Mouse (Mus musculus) cerebellum, postnatal 25 days (tissue): ENCODE data around the gene Kif16b.

Experiments used
- DNase-seq, 2 experiments: peaks; one replicate each; pipeline ENCODE4 v3.0.0; 2021; ENCODE audit warnings: mixed read lengths in 2 of 2

Kif16b gene

DNA sequence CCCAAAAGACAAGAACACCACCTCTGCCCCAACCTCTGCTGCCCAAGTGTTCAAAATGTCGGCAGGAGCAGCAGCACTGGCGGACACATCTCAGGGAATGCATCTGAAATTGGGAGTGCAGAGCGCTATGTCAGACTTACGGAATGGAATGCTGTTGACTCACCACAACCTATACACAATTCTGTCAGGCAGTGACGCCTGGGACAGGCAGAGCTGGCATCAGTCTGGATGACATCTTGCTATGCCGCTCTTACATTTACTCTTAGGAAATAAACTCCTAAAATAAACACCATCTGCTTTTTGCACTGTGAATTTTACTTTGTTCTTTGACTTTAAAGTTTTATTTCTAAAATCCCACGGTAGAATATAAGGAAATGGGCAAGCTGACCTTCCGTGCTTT is 31.3 kb downstream of the Kif16b start:
- no peak for DNase-seq

DNA sequence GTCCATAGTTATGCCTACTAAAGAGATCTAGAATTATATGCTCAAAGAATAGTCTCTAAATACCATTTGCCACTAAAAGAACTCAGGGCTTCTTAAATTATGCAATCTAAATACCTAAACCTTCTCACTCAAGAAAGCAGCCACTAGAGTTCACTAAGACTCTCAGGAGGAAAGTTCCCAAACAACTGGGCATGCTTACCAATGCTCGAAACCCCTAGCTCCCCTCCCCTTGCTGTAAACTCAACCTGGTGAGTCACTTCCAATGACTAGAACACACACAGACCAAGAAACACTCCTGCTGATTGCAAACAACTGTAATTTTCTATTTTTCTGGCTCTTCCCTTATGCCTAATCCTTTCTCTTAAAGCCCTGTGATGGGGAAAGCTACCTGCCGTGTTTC is 33.9 kb downstream of the Kif16b start:
- DNase-seq = no peak

DNA sequence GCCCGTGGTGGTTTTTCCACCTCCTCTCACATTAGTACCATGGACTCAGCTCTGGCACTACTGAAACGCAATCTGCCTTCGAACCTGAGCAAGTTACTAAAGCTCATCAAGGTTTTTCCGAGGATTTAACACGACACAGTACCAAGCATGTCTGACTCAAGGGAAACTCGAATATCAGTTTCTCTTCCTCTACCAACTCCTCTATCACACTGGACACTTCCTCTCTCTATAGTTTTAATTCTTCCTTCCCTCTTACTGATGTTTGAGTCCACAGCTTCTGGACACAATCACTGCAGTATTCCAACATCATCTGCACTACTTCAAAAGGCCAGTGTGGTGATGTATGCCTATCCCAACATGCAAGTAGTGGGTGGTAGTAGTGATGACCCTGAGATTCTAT is 40.3 kb downstream of the Kif16b start:
- DNase-seq = no peak

DNA sequence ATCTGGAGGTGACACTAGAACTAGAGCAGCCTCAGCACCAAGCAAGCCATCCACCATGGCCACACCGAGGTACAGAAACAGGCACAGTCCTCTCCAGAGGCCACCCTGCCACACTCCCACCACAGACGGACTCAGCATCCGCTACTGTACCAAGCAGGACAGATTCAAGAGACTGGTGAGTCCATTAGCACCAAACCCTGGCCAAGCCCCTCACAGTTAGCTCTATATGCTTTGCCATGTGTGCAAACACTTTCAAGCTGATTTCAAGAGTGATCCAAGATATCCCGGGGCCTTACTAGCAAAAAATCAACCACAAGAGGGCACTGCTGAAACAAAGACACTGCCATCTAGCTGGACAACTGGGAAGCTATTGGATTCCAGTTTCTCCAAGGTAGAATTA is 41.9 kb downstream of the Kif16b start:
- DNase-seq = peak; percentile 47 to 70

DNA sequence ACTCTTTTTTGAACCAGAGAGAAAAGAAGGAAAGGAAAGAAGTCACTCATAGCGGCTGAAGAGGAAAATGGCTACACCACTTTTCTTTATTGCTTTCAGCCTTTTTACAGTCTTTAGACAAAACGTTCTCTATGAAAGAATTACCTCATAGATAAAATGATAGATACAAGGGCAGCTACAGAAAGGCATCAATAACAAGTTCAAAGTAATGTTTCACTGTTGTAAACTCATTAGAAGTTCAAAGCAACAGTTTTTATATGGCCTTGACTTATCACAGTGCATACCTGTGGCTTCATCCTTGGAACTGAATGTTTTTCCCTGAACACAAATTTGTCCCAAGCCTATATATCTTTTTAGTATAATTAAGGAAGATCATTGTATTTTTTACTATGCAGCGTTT is 62.6 kb downstream of the Kif16b start:
- no peak for DNase-seq

DNA sequence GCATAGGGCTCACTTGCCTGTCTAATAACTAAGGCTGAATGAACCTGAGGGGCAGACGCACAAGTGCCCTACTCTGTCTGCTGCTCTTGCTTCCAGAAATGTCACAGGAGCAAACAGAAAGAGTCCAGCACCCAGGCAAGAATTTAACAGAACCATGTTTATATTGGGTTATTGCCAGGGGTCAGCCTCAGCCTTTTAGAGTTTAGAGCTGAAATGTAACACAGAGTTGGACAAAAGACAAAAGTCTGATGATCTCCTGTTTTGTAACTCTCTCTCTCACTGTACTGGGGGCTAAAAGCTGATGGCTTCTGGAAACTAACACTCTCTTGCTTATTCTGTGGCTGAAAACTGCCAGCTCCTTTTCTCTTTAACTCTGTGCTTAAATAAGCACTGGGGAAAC is 63.2 kb downstream of the Kif16b start:
- no peak for DNase-seq

DNA sequence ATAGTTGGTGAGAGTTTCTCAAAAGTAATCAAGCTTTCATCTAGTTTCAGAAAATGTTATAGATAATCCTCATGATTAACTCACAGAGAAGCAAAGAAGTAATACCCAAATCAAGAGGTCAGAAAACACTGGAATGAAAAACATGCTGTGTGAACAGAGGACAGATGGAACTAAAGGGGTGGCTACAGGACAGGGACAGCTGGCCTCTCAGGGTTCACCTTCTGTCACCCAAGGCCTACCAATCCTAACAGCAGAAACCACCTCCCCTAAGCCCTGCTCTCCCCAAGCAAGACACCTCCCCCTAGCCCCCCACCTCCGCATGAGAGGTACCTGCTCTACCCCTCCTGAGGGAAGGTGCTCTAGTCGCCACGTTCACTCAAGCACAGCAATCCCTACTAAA is 66.6 kb downstream of the Kif16b start:
- peak in 1 of 2 experiments; percentile 15 for DNase-seq

DNA sequence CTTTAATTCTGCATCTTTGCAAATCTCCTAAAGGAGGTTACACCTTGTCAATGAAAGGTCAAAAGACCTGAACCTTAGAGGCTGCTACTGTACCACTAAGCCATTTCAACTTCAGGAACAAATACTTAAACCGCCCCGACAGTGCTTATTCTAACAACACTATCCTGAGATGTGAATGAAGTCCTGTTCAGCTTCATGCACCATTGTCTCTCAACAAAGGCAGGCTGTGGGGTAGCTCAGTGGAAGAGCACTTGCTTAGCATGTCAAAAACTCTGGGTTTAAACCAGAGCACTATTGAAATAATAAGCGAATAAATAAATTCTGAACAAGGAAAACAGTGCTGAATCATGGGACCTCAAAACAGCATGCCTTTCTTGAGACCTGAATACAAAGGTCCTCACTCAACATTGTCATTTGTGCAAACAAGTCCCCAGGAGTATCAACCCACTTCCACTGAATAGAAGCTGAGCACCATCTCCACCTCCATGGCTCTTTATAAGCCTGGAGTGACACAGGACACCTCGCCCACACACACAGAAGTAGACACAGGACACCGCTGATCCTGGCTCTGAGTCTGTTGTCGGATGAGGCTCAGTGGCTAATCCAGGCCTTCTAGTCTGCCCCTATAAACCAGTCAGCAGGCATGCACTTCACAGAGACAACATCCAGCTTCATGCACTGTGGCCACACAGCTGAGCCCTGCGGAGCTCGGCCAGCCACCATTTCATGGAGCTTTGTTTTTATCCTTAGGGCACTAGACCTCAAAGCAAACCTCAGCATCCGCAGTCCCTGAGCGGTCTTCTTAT is 68.5 kb downstream of the Kif16b start:
- no peak for DNase-seq

DNA sequence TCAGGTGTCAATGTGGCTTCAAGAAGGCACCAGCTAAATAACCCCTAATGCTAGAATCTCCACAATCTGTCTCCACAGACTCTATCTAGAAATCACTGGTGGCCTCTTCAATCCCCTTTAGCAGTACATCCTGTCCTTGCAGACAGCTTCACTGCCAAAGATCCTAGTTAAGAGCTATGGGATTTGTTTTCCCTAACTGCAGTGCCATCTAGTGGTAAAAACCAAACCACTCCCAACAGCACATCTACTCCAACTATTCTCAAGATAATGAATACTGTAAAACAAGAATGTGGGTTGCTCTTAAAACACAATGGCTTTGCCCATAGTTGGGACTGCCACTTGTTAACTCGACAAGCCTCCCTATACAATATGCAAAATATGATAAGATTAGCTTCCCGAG is 88.3 kb downstream of the Kif16b start:
- peak; percentile 35 to 72 for DNase-seq

DNA sequence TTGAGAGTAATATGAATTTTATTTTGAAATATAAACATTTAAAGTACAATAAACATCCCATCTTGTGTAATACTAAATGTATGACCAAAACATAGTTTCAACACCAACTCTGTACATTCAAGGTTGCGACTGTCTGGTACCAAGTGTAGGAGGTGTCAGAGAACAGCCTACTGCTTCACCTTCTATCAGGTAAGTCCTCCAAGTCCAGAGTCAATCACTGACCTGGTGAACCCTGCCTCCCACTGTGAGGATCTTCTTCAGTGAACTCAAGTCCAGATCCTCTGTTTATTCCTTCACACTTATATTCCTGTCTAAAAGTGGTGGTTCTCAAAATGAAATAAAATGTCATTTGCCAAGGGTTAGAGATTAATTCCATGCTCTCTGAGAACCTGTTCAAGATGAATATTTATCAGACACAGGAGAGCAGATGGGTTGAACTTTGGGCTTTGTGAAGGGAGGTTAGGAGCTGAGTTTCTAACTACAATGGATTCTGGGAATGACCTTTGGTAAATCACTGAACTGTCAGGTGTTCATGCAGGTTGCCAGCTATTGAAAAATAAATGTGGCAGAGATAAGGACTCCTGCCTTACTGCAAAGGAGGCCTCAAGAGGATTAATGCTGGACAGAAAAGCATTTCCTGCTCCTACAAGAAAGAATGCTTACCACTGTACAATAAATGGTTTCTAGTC is 97.4 kb downstream of the Kif16b start:
- no peak for DNase-seq

DNA sequence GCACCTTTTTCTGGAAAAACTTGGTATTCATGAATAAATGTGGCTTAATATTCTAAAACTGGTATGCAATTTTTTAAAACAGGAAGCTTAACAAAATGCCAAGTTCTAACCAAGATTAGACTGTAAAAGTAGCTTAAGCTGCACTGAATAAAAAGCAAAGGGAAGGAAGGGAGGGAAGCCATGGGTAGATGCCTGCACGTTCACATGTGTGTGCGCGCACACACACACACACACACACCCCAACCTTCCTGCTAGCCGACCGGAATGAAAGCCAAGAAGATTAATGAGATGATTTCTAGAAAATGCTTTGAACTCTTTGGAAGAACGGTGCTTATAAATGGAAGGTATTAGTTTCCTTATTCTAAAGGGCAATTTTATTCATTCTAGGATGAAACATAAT is 104.0 kb downstream of the Kif16b start:
- no peak for DNase-seq

DNA sequence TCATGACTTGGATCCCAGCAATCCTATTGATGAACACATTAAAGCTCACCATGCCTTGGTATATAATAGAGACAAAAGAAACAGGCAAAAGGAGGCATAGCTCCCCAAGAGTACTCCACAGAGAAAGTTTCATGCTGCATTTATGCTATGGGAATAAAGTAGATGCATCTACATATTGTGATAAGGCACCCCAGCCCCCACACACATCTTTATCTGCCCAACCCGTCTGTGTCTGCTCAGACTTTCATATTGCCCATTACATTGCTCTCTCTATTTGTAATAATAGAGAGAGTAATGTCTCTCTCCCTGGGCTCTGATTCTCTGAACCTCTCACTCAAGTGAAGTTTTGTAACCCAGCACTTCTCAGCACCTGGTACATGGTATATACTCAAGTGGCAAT is 126.0 kb downstream of the Kif16b start:
- DNase-seq = no peak

DNA sequence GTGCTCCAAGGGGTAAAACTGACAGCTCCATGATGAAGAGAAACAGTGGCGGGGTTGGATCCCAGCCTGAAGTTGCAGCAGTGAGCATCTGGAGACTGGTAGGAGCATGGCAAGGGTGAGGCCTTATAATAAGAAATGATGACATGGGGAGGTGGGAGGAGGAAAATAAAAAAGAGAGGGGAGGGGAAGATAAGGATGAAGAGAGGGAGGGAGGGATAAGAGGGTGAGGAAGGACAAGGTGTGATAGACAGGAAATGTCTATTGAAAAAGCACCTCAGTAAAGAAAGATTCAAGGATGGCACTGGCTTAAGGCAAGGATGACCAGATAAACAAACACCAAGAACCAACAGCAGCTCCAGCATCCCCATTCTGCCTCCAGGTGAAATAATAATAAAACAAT is 126.6 kb downstream of the Kif16b start:
- no peak for DNase-seq

DNA sequence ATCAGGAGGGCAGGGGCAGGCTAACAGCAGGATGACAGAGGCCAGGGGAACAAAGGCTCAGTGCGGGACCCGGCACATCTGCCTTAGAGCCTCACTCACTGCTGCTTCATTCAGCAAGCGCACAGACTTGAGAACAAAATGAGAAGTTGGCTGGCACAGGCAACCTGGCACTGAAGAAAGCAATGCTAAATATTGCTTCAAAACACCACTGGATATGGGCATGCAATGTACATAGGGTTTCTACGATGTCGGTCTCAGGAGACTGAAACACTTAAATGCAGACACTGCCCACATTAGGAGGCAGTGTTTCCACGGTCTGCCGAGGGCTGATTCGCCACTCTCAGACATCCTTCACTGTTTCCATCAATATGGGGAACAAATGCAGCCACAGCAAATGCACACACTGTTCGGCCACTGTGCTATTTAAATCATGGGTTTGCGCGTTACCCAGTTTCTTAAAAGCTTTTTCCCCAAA is 131.6 kb downstream of the Kif16b start:
- DNase-seq = no peak

DNA sequence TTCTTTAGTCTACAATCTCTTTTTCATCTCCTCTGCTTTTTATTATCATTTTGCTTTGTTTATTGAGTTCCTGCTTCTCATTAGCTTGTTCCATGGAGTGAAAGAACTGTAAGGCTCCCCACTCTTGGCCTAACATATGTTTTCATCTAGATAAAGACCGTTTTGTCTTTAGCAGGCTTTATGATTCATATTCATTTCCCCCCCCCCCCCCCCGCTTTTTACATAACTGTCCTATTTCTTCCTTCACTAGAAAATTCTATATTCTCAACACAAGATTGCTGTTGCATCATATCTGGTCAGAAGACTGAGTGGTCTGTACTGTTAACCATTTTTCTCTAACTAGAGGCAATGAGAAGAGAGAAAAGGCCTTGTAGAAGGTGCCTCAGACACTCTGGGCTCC is 137.1 kb downstream of the Kif16b start:
- DNase-seq = no peak

DNA sequence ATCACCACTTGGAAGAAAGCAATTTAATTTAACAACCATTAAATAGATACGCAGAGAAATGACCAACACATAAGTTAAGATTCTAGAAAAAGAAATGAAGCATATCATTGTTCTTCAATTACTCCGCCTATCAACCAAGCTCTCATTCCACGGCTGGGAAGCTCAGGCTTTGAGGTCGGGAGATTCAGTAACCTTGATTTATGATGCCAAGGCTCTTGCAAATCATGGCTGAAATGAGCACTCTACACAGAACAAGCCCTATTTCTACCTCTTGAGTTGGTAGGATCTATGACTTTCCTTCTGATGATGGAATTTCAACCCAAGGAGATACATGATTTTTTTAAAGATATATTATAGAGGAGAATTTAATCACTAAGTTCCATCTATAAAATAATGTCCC is 140.5 kb downstream of the Kif16b start:
- no peak for DNase-seq

DNA sequence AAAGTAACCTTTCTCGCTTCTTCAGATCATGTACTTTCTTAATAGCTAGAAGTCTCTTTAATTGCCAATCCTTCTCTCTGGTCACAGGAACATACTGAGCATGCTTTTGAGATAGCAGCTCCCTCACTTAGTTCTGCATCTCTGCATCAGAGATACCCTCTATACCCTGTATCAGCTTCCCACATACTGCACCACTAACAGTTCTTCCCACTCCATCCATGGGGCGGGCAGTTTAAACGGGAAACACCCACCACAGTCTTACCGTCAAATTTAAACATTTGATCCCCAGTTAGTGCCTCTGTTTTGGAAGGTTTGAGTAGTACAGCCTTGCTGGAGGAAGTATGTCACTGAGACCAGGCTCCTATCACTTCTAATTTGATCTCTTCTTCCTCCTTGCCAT is 142.1 kb downstream of the Kif16b start:
- DNase-seq = no peak

DNA sequence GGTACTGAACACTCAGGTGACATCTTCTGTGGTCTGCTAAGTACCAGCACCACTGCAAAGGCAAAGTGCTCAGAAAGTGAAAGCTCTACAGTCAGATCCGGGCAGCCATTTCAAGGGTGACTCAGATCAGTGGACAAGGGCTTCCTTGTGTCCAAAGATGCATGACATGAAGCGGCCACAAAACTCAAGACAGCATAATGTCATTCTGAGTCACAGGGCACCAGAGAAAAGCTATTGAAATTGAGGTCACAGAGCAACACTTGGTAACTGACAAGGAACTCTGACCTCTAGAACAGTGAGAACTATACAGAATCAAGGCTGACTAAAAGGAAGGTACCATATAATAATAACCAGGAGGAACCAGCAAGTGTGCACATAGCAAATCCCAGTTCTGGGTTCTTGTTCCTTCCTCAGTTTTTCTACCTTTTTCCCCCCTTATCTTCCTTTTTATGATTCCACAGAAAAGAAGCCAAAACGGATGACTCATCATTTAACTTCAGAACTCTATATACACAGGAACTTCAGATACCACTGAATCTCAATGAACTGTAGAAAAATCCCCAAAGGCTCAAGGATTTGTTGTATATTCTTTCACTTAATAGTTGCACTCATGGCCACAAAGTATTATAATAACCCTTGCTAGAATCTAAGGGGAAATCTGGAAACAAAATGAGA is 143.1 kb downstream of the Kif16b start:
- DNase-seq = no peak

DNA sequence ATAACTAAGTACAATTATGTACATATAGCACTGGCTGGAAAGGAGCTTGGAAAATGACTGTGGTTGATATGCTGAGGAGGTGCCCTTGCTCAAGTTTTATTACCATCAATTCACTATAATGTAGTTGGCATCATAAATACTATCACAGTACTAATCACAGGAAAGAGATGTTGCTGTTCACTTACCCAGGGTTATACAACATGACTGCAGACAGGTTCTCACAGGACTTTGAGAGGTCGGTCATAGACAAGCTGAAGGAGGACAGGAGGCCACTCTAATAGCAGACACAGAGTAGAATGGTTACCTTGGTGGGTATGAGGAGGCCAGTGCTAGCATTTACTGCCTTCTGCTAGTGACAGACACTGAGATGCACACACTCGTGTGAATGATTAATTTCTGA is 162.0 kb downstream of the Kif16b start:
- no peak for DNase-seq

DNA sequence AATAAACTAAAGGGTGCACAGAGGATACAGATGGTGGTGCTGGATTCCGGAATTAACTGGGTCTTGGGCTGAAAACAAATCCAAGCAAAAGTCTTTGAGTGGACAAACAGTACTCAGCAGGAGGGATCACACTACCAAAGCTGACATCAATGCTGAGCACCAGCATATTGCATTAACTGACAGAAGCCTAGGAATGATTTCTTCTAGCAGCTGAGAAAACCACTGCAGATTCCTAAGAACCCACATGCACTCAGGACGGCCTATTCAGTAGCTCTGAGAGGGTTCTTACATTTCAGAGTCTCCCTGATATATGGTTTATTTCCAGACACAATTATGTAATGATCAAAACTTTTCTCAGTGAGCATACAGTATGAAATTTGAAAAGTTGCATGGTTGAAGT is 162.8 kb downstream of the Kif16b start:
- no peak for DNase-seq

DNA sequence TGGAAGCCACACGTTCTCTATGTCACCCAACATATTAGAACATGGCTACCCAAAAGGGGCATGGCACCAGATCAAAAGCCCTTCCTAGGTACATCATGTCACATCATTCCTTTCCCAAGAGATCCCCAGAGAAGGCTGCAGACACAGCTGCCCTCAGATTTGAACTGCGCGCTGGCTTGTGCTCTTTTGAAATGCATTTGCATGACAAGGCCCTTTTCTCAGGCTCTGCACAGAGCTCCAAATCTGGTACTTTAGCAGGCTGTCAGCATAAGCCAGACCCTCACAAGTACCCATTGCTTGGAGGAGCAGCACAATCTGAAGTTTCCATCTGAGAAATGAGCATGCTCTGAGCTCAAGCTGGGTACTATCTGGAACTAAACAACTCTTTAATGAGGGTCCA is 165.6 kb downstream of the Kif16b start:
- DNase-seq = no peak

DNA sequence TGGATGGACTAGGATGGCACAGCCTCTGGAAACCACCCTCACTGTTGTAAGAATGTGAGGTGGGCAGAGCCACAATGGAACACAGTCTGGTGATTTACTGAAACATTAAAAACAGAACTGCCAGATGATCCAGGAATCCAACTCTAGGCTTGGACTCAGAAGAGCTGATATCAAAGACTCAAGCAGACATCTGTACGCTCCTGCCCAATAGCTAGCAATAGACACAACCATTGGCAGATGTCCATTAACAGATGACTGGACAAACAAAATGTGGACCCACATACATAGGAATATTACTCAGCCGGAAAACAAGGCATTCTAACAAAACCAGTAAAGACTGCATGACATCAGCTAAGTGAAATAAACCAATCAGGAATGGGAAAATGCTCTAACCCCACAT is 167.3 kb downstream of the Kif16b start:
- DNase-seq = no peak

DNA sequence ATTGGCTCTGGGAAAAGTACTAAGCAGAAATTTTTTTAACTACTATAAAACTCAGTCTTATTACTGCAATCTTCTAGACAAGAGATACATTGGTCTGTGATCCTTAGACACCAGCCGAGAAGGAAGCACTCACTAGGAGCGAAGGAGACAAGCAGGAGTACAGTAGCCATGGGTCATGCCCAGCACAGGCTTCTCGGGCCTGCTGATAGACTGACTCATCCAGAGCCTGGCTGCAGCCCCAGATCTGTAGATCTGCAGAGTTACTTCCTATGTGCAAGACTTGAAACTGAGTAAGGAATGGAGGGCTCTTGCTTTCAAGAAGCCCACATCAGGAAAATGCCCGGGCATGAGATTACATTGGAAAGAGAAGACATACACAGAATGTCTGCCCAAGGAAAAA is 169.0 kb downstream of the Kif16b start:
- DNase-seq = peak; percentile 30 to 57

DNA sequence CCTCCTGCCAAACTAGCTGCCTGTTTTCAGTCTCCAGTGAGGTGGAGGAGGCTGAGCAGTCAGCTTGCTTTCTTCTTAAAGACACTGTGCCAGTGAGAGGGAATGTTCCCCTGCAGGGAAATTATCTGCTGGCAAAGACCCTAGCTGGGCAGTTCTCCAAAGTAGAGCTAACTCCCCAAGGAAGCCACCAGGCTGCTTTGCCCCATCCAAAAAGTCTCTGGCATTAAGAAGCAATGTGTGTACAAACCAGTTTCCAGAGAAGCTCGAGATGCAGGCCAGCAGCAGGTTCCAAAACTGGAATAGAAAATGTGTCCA is 169.6 kb downstream of the Kif16b start:
- peak; percentile 73 to 80 for DNase-seq
